Mouse (Mus musculus) natural killer cell, adult 2 months (primary cell): ENCODE data around the gene Narfl.
A peak's percentile ranks its signal among the peaks of the same experiment; 100 is the strongest.

Source experiments
- DNase-seq, 2 experiments: peaks; one replicate each; pipeline ENCODE4 v3.0.0; 2022; ENCODE audit warnings: low spot score in 2 of 2

The Narfl gene

GRCm38 (mm10) chr17:25829558-25830017 is 56.0 kb downstream of the Narfl start:
- DNase-seq, result no peak

GRCm38 (mm10) chr17:25830200-25830753 is 56.7 kb downstream of the Narfl start:
- DNase-seq, result no peak

GRCm38 (mm10) chr17:25830806-25831431 is 57.3 kb downstream of the Narfl start:
- DNase-seq, result no peak

GRCm38 (mm10) chr17:25831451-25832281 is 58.1 kb downstream of the Narfl start:
- no peak for DNase-seq

- peak; percentile 98 to 99 for DNase-seq
Observed at GRCm38 (mm10) chr17:25832436-25833290, 59.1 kb downstream of the Narfl start.
